Mouse (Mus musculus): Measurements from ENCODE around the gene Arhgef25.

- no peak for TF ChIP-seq CTCF (IDR thresholded peaks at IDR 0.05; ENCODE audit: low read depth)
- peak; percentile 69 for TF ChIP-seq EP300 (IDR thresholded peaks at IDR 0.05; ENCODE audit: low read depth)
These were observed 14.7 kb upstream of the Arhgef25 start for GRCm38 (mm10) chr10:127204589-127204988.
